Mouse (Mus musculus): ENCODE data around the gene Prss8.

Gene Prss8

DNA sequence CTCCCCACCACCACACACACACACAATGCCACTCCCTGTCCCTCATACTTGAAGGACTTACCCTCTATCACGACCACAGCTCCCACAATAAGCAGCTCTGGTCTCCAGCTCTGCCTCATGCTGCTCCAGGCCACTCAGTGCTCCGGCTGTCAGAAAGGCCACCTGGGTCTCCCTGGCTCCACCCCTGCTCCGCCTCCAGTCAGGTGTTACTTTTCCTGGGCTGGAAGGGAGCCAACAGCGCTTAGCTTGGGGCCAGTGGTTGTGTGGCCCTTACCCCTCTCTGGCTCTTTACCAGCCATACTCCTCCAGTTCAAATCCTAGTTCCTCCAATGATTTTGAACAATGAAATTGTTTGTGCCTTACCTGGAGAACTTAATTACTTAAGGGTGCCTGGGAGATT lies 39.1 kb downstream of the Prss8 start, which contains the start of gene Prss53:
Prss53 (minus strand) TSS at position 173 of the 400 bp plus-strand sequence.
- DNase-seq: no peak

DNA sequence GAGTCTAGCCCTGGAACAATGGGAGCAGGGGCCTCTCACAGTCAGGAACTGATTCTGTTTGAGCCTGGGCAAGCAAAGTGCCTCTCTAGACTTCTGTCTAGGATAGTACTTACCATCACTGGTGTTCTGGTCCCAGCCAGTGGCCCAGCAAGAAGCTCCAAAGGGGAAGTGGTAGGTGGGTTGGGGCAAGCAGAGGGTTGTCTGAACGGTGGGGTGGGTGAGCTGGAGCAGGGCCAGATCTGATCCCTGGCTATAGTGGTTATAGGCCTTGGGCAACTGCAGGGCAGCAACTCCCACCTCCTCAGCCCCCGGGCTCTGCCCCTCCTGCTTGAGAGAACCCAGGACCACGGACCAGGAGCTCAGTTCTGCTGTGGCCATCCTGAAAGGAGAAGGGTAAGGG lies 41.1 kb downstream of the Prss8 start:
- DNase-seq: no peak

DNA sequence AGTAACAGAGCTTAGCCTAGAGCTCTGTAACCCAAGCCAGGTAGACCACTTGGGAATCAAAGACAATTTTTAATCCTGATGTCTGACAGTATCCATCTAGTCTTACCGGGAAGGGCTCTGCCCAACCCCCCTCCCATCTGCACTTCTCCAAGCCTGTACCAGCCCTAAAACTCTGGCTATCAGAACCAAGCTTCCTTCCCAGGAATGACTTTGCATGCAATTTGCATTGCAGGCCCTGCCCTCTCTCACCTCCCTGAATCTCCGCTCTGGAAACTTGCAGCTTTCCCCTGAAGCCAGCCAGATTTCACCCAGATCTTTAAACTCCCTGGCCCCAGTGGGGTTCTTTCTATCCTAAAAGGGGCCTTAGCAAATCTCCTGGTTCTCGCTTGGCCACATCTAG lies 42.1 kb downstream of the Prss8 start:
- DNase-seq: no peak

DNA sequence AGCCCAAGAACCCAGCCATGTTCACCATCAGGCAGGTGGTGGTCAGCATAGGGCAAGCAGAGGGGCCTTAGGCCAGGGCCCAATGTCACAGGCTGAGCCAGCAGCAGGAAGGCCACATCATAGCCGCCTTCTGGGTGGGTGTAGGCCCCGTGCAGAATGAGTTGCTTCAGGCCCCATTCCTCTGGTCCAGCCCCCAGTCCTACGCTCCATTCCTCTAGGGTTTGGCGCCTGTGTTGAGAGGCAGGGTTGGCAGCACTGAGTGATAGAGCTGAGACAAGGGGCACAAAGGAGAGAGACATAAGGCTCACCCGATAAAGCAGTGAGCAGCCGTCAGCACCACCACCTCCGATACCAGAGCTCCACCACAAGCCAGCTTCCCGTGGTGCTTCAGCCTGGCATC lies 42.7 kb downstream of the Prss8 start:
- no peak for DNase-seq

DNA sequence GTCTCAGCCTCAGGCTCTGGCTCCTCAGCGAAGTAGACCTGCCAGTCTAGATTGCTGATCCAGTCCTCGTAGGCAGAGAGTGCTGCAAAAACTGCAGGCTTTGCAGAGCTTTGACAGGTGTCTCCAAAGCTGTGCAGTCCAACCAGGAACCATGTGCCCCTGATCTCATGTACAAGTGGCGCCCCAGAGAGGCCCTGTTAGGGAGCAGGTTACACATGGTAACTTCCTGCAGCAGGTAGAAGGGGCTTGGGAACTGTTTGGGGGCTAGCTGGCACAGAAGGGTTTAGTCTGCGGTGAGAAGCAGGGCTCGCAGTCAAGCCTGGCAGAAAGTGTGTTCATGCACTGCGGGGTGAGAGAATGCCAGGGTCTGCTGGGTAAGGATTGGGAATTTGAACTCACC lies 43.4 kb downstream of the Prss8 start:
- DNase-seq: no peak

DNA sequence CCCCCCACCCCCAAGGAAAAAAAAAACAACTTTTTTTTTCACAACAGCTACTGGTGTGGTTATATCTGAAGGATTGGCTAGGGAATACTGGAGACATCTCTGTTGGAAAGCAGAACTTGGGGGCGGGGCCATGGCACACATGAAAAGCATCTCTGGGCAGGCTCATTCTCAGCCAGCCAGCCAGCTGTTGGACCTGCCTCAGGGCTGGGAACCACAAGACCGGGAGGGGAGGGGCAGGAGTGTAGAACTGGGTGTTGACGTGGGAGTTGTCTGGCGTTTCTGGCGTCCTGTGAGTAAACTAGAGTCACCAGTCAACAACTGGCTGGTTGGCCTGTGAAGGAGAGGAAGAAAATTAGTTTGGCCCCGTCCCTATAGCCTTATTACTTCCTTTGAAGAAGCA lies 44.0 kb downstream of the Prss8 start:
- no peak for DNase-seq

DNA sequence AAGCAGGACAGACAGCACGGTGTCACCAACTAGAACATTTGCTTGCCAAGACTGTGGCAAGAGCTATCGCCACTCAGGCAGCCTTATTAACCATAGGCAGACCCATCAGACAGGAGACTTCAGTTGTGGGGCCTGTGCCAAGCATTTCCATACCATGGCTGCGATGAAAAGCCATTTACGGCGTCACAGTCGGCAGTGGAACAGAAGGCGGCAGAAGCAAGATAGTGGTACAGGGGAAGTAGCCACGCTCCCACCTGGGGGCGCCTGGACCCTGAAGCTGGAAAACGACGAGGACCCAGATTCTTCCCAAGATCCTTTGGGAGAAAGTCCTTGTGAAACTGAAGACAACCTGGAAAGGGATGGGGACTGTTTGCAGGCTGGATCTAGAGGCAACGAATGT lies 49.5 kb downstream of the Prss8 start:
- no peak for DNase-seq

DNA sequence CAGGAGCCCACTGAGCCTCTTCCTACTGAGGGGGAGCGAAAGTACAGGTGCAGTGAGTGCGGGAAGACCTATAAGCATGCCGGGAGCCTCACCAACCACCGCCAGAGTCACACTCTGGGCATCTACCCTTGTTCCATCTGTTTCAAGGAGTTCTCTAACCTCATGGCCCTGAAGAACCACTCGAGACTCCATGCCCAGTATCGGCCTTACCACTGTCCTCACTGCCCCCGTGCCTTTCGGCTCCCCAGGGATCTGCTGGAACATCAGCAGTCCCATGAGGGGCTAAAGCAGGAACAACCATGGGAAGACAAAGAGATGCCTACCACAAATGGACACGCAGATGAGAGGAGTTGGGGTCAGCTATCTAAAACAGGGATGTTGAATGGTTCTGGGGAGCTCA lies 50.6 kb downstream of the Prss8 start:
- DNase-seq: no peak

DNA sequence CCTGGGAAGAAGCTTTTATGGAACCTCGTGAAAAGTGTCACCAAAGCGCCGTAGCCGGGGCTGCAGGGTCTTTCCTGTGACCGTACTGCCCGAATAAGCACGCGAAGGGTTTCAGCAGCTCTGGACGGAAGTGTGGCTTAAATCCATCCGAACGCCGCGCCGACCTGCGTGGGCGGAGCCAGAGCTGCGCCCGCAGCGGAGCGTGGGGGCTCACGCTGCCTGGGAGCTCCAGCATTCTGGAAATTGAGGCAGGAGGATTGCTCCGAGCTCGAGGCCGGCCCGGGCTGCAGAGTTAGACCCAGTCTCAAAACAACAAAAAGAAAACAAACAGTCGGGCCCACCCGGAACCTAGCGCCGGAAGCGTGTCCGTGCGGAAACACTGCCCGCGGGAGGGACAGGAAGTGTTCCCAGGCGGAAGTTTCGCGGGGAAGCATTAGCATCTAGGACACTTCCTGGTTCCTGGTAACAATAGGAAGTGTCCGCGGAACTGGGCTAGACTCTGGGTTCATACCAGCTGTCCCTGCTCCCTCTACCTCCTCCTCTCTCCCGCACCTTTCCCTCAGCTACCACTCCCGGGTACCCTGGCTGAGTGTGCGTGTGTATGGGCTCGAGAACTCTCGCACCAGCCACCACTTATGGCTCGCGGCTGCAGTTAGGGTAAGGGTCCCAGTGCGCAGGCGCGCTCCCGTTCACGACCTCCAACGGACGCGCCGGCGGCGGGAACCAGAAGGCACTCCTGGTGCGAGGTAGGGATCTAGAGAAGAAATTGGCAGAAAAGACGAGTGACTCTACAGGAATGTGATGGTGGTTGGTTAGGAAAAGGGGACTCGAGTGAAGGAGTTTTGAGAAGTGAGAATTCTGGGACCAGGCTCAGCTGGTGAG lies 53.2 kb downstream of the Prss8 start, which contains the start of gene Zfp668:
Zfp668 (minus strand) TSS at position 362 of the 882 bp plus-strand sequence.
- DNase-seq: peak; percentile 89

DNA sequence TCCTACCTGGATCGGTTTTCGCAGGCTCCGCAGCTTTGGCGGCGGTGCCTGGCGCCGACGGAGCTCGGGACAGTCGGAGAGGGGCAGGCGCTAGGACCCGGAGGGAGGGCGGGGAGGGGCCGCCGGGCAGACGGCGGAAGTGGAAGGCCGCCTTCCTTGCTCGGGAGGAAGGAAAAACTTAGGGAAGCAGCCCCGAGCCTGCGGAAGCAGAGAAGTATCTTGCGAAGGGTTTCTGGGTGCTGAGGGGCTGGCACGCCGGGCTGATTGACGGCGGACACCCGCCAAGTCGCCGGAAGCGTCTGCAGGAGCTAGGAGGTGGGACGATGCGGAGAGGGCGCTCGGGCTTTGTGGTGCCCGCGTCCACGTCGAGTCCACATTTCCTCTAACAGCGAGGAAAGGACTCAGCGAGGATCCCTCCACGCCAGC lies 53.9 kb downstream of the Prss8 start, which contains the start of gene Zfp646:
Zfp646 (plus strand) TSS at position 181 of the 426 bp plus-strand sequence.
- no peak for DNase-seq
